Comparison of ENCODE assay signal across 24 mouse cellular contexts in the genomic region with DNA sequence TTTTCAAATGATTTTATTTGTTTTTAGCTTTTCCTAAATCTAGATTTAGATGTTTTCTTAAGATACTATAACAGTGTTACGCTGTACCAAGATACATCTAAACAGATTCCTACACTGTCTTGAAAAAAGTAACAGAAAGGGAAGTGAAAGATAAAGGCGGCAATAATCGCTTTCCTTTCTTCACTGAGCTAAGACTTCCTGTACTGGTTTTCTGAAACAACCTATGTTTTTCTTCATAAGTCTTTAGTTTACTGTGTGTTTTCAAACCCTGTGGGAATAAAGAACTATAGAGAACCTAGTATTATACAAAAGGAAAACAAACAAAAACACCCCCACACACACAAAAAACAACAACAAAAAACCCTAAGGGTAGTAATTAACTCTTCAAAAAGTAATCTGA. TPM values are rescaled to one million over a fixed set of nuclear protein-coding genes. Genes with fewer than 3 reads are reported as not detected.
DNase-seq lines count a peak whose midpoint lies in the region; TF ChIP-seq lines count a peak whose summit lies in the region.
"Had no signal": no experiment of that assay in that cellular context is flagged by ENCODE, and none has a peak within 500 bp of the region (broad histone marks: within the 10 kb centered on the region; RNA-seq: fewer than 3 reads in every experiment).

No protein-coding gene starts in this region.

- TF ChIP-seq POLR2A in bone marrow, adult 2 months (IDR thresholded peaks at IDR 0.05; ENCODE audit: borderline replicate concordance, control insufficient read depth, low read depth, low read length): no peak

- DNase-seq in A20 (ENCODE audit: low read depth, low spot score): peak; percentile 68
- peak; percentile 53 for DNase-seq in CD4-positive helper T cell, adult 2 months (ENCODE audit: low read depth, low spot score)
- DNase-seq in right cerebral cortex, postnatal 25 days: no peak
- no peak for DNase-seq in lung, postnatal 36 days
- no peak for DNase-seq in cerebellum, adult 11 months
- no peak for DNase-seq in heart, postnatal 36 days
- DNase-seq: adrenal gland, adult 8-10 months; cerebellum, adult 18-20 months; cerebellum, postnatal 36 days; forebrain, postnatal 0 days; heart, postnatal 10 days; kidney, adult 9 months; kidney, postnatal 36 days; layer of hippocampus, adult 9-11 months; lung, postnatal 14 days; thymus, postnatal 4 days had no signal

- no peak for TF ChIP-seq CTCF in bone marrow, adult 2 months (IDR thresholded peaks at IDR 0.05; ENCODE audit: control insufficient read depth, insufficient read depth, low read length)

- peaks cover 98% of the 10 kb centered on the region for H3K79me2 ChIP-seq in macrophage (ENCODE audit: inconsistent target)

- H3K4me1 ChIP-seq in bone marrow, adult 2 months (ENCODE audit: control insufficient read depth, insufficient read depth, low read length): peaks cover 8% of the 10 kb centered on the region
- H3K4me1 ChIP-seq: forebrain, embryonic 10.5 days; hindbrain, embryonic 13.5 days; intestine, embryonic 15.5 days; neural tube, embryonic 12.5 days had no signal

- H3K27ac ChIP-seq in bone marrow, adult 2 months (ENCODE audit: control insufficient read depth, insufficient read depth, low read depth, low read length, poor library complexity): peak overlapping the region; percentile 93
- peak overlapping the region; percentile 59 for H3K27ac ChIP-seq in macrophage
- H3K27ac ChIP-seq: forebrain, embryonic 10.5 days; hindbrain, embryonic 13.5 days; intestine, embryonic 15.5 days; left cerebral cortex, adult 2 months; liver, embryonic 14.5 days; neural tube, embryonic 12.5 days had no signal

- H3K36me3 ChIP-seq in macrophage (ENCODE audit: inconsistent target): 0 out of 2 replicates have a peak, but pooled peaks cover 4% of the 10 kb centered on the region
- H3K36me3 ChIP-seq: hindbrain, embryonic 13.5 days; intestine, embryonic 15.5 days; neural tube, embryonic 12.5 days had no signal

- intact Hi-C loops in heart, postnatal 36 days (cut with DNase I): no loop called here

- no peak overlapping the region for H3K4me3 ChIP-seq in bone marrow, adult 2 months (replicated peaks; ENCODE audit: control insufficient read depth, low read depth, low read length)
- H3K4me3 ChIP-seq in macrophage (ENCODE audit: inconsistent target): no peak overlapping the region
- H3K4me3 ChIP-seq: forebrain, embryonic 10.5 days; hindbrain, embryonic 13.5 days; intestine, embryonic 15.5 days; left cerebral cortex, adult 2 months; neural tube, embryonic 12.5 days had no signal

- WGBS in bone marrow, adult 2 months: 4% methylated on average over 3 of the region's 3 CpGs
- 5% methylated on average over 3 of the region's 3 CpGs for WGBS in macrophage (ENCODE audit: missing documents)

RNA-seq across cellular contexts. Expression of a gene that starts 8.4 kb away (rescaled TPM):
- 35.5 and 47.8 TPM in 2 replicates for polyA plus RNA-seq in bone marrow, adult 2 months (2011; ENCODE audit: insufficient read depth, insufficient read length, low replicate concordance, missing spikeins)
- 100 to 1,000 TPM in 22 of 26 experiments, 10 to 100 TPM in 4; 65.9 to 570 (median 261) TPM for total RNA-seq in macrophage (2018; cell fraction: chromatin; rRNA removed)
- total RNA-seq in macrophage (2018; cell fraction: cytosol; rRNA removed): 10 to 100 TPM; 46.9 to 78.6 (median 56.5) TPM
- total RNA-seq in macrophage (2018; cell fraction: nucleus; rRNA removed): 100 to 1,000 TPM in 23 of 26 experiments, 10 to 100 TPM in 3; 70.6 to 590 (median 171) TPM
- polyA plus RNA-seq in macrophage (2018): 27.5 to 59.0 TPM (median 37.3 TPM) in 3 replicates
- total RNA-seq in heart, postnatal 36 days (2021): 10 to 100 TPM; 15.5 to 15.6 TPM

RNA-seq across cellular contexts. Expression of a gene that starts 16.8 kb away (rescaled TPM):
- 19.4 and 23.1 TPM in 2 replicates for polyA plus RNA-seq in bone marrow, adult 2 months (2011; ENCODE audit: insufficient read depth, insufficient read length, low replicate concordance, missing spikeins)
- 10 to 100 TPM in 14 of 26 experiments, 1 to 10 TPM in 12; 3.4 to 18.6 (median 10.6) TPM for total RNA-seq in macrophage (2018; cell fraction: chromatin; rRNA removed)
- 1 to 10 TPM in 25 of 26 experiments, under 1 TPM in 1; 0.86 to 3.2 (median 2.4) TPM for total RNA-seq in macrophage (2018; cell fraction: cytosol; rRNA removed)
- 10 to 100 TPM in 2 of 26 experiments, 1 to 10 TPM in 24; 2.5 to 28.8 (median 6.8) TPM for total RNA-seq in macrophage (2018; cell fraction: nucleus; rRNA removed)
- polyA plus RNA-seq in macrophage (2018): 1.5 to 6.1 TPM (median 1.9 TPM) in 3 replicates
- total RNA-seq in heart, postnatal 36 days (2021): 1 to 10 TPM in 1 of 2 experiments, under 1 TPM in 1; 0.81 to 1.0 TPM

Comparison
In these comparisons a context has a peak if more than half of its experiments do, and no peak if none do; other contexts are left out.
1. DNase-seq: peak in A20 (single experiment) and CD4-positive helper T cell, adult 2 months (single experiment); none in right cerebral cortex, postnatal 25 days (single experiment), lung, postnatal 36 days (single experiment), cerebellum, adult 11 months (single experiment) and heart, postnatal 36 days (0 of 2).